Mouse (Mus musculus): ENCODE results near the gene Cnnm4.

DNA sequence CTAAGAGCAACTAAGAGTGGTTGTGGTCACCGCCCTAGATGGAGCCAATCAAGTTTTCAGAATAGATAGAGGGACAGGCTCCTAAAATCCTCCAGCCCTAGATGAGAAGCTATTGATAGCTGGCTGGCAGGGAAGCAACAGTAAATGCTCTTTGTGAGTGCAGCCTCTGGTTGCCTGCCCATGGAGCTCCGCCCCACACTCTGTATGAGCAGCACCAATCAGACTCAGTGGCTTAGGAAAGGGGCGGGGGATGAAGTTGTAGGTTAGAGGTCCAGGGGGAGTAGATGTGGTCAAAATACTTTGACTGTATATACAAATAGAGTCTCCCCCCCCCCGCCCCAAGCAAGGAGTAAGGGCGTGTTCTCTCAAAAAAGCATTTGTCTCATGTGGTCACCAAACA, 4.0 kb upstream of the Cnnm4 start:
- TF ChIP-seq MAFK (IDR thresholded peaks at IDR 0.05; ENCODE audit: insufficient read depth, low read depth, low read length) = no peak
- TF ChIP-seq HCFC1 (IDR thresholded peaks at IDR 0.05; ENCODE audit: borderline replicate concordance, insufficient read depth, low read length) = no peak
- TF ChIP-seq ZNF384 (IDR thresholded peaks at IDR 0.05; ENCODE audit: low read depth, low read length) = no peak
- no peak for TF ChIP-seq CHD2 (IDR thresholded peaks at IDR 0.05; ENCODE audit: low read depth, low read length)

All from ES-E14 (cell line).